Mouse (Mus musculus) liver, embryonic 14.5 days (tissue): ENCODE measurements at regions not wholly inside any gene's neighbourhood (a gene's known extent, or its start where the extent isn't known, plus 50 kb on each side); places are given as distances from the start of the nearest gene placed in this dataset.

ENCODE experiments used
- ATAC-seq: fragments of 200-750 bp; cut with Nextera tagmentation; 2 replicates; pipeline ENCODE4 v1.8.0; 2017; ENCODE audit warnings: moderate number of reproducible peaks, mild to moderate bottlenecking, moderate library complexity; ENCODE audit not compliant: insufficient read depth
- DNase-seq, 3 experiments: peaks; one replicate each; pipeline ENCODE4 v3.0.0-alpha.2; 2012 to 2013; ENCODE audit warnings: low read depth in 3 of 3, low spot score in 3 of 3
- H3K27ac ChIP-seq: fragments of 300-500 bp; sonication (generic); 2 replicates; pipeline ENCODE4 v1.5.1; 2014; ENCODE audit warnings: moderate library complexity, mild to moderate bottlenecking, control low read depth, inconsistent platforms
- H3K27me3 ChIP-seq: fragments of 300-500 bp; sonication (generic); 2 replicates; pipeline ENCODE4 v1.6.1; 2014; ENCODE audit warnings: mild to moderate bottlenecking, low read length, moderate library complexity; ENCODE audit not compliant: control insufficient read depth, insufficient read depth
- H3K36me3 ChIP-seq: fragments of 300-500 bp; sonication (generic); replicated peaks from 2 replicates; pipeline ENCODE4 v1.6.1; 2014; ENCODE audit warnings: low read depth; ENCODE audit not compliant: control insufficient read depth, insufficient read depth
- H3K4me1 ChIP-seq, 2 experiments: fragments of 200-500 bp in 1 of 2; fragments of 300-500 bp in 1 of 2; sonication (generic) in 1 of 2; replicated peaks; 2 replicates each; pipeline ENCODE4 v1.6.1; 2012 to 2014; ENCODE audit warnings: antibody characterized with exemption in 1 of 2, inconsistent platforms in 1 of 2, low read length in 1 of 2; ENCODE audit not compliant: control insufficient read depth in 2 of 2, insufficient read depth in 2 of 2
- H3K4me2 ChIP-seq: fragments of 300-500 bp; sonication (generic); 2 replicates; pipeline ENCODE4 v1.6.1; 2014; ENCODE audit warnings: low read depth, mild to moderate bottlenecking, control low read depth, moderate library complexity
- H3K4me3 ChIP-seq, 2 experiments: fragments of 200-500 bp in 1 of 2; fragments of 300-500 bp in 1 of 2; sonication (generic) in 1 of 2; 2 replicates each; pipeline ENCODE4 v1.5.1; 2012 to 2014; ENCODE audit warnings: low read depth in 2 of 2, low read length in 2 of 2, mild to moderate bottlenecking in 2 of 2, control low read depth in 1 of 2, inconsistent platforms in 1 of 2, moderate library complexity in 1 of 2; ENCODE audit not compliant: insufficient read depth in 1 of 2
- H3K9ac ChIP-seq: fragments of 300-500 bp; sonication (generic); replicated peaks from 2 replicates; pipeline ENCODE4 v1.6.1; 2014; ENCODE audit warnings: mild to moderate bottlenecking, control low read depth, moderate library complexity
- H3K9me3 ChIP-seq: fragments of 300-500 bp; sonication (generic); 2 replicates; pipeline ENCODE4 v1.6.1; 2016; ENCODE audit warnings: low read length, mixed read lengths; ENCODE audit not compliant: control insufficient read depth
- CTCF ChIP-seq: IDR thresholded peaks from 2 replicates; pipeline ENCODE4 v1.5.1; 2016; ENCODE audit warnings: antibody characterized with exemption, low read depth, control low read depth
- EP300 ChIP-seq: IDR thresholded peaks from 2 replicates; pipeline ENCODE4 v1.6.1; 2016; ENCODE audit warnings: antibody characterized with exemption, low read depth
- WGBS: fragments of 180-500 bp; shearing (Covaris S2); extraction: QIAGEN DNeasy Blood & Tissue Kit; methylation state at CpG from one replicate; pipeline ENCODE4 v1.1.7; 2014; ENCODE audit not compliant: insufficient replicate concordance; 5-methylcytosine and 5-hydroxymethylcytosine counted together

- TF ChIP-seq EP300 (no peak), CTCF (no peak)
- 24% methylated on average over 18 of the region's 18 CpGs for WGBS
- H3K27ac ChIP-seq: no peak overlapping the region
Measured at GRCm38 (mm10) chr9:122629171-122629904, 117.8 kb upstream of the Topaz1 start.

GRCm38 (mm10) chr9:122631793-122632192 is 115.4 kb upstream of the Topaz1 start:
- no peak overlapping the region for H3K4me3 ChIP-seq
- DNase-seq (no peak), ATAC-seq (no peak)
- H3K4me1 ChIP-seq: no peaks in the 10 kb centered on the region
- H3K9ac ChIP-seq: no peak overlapping the region
- no peaks in the 10 kb centered on the region for H3K9me3 ChIP-seq
- H3K36me3 ChIP-seq: no peaks in the 10 kb centered on the region
- no peaks in the 10 kb centered on the region for H3K27me3 ChIP-seq
- TF ChIP-seq CTCF (no peak), EP300 (no peak)
- 70% methylated on average over 9 of the region's 9 CpGs for WGBS
- no peak overlapping the region for H3K4me2 ChIP-seq
- no peak overlapping the region for H3K27ac ChIP-seq

More at GRCm38 (mm10) chr9:122629171-122629904, 117.8 kb upstream of the Topaz1 start:
- H3K36me3 ChIP-seq: no peaks in the 10 kb centered on the region
- no peaks in the 10 kb centered on the region for H3K4me1 ChIP-seq
- H3K4me2 ChIP-seq: no peak overlapping the region
- H3K4me3 ChIP-seq: no peak overlapping the region
- no peak for DNase-seq
- no peak overlapping the region for H3K9ac ChIP-seq
- no peak for ATAC-seq
- H3K27me3 ChIP-seq: no peaks in the 10 kb centered on the region
- no peaks in the 10 kb centered on the region for H3K9me3 ChIP-seq

DNA sequence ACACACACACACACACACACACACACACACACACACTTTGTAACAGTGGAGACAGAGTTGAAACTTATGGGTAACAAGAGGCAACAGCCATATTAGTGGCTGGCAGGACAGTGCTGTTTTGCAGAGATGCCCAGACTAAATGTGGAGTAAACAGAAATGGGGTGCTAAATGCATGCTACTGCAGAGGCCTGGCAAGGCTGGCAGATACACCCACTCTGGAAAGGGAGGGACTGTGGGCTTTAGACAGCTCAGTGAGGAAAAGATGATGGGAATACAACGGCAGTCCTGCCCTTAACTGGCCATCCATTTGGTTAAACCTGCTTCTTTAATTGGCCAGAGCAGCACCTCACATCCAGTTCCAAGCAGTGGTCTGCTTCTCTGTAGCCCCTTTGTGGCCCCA is 113.7 kb upstream of the Topaz1 start:
- ATAC-seq: no peak
- Histone ChIP-seq H3K4me1 (no peaks in the 10 kb centered on the region), H3K27me3 (no peaks in the 10 kb centered on the region), H3K27ac (no peak overlapping the region), H3K4me2 (no peak overlapping the region), H3K4me3 (no peak overlapping the region), H3K9ac (no peak overlapping the region), H3K36me3 (no peaks in the 10 kb centered on the region), H3K9me3 (no peaks in the 10 kb centered on the region)
- WGBS: 68% methylated on average over 1 of the region's 1 CpGs
- TF ChIP-seq CTCF: no peak
- TF ChIP-seq EP300: no peak
- no peak for DNase-seq

- Histone ChIP-seq H3K4me2 (no peak overlapping the region), H3K9ac (no peak overlapping the region), H3K4me3 (no peak overlapping the region), H3K27ac (no peak overlapping the region), H3K9me3 (no peaks in the 10 kb centered on the region), H3K36me3 (no peaks in the 10 kb centered on the region), H3K27me3 (no peaks in the 10 kb centered on the region), H3K4me1 (no peaks in the 10 kb centered on the region)
- DNase-seq (no peak), ATAC-seq (no peak)
- TF ChIP-seq EP300: no peak
- no peak for TF ChIP-seq CTCF
- WGBS: 47% methylated on average over 10 of the region's 10 CpGs
Measured at GRCm38 (mm10) chr9:122635138-122635964, 111.8 kb upstream of the Topaz1 start.

DNA sequence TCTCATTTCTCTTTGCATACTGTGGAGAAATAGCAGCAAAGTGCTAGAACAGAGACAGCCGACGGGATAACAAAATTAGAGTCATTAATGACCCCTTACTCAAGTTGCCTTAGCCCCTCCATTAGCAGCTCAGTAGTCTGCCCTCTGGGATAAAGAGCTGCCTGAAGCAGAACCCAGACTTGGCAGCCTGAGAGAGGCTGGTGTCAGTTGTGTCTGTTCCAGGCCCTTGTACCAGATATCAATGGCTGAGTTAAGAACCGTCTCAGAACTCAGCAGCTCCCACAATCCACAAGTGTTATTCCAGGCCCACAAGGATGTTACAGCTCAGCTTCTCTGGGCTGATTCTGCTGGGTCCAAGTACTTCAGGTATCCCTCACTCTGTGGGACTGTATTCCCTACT is 109.6 kb upstream of the Topaz1 start:
- ATAC-seq (no peak), DNase-seq (no peak)
- H3K4me3 ChIP-seq: no peak overlapping the region
- no peaks in the 10 kb centered on the region for H3K9me3 ChIP-seq
- H3K27ac ChIP-seq: no peak overlapping the region
- no peak overlapping the region for H3K4me2 ChIP-seq
- H3K27me3 ChIP-seq: no peaks in the 10 kb centered on the region
- TF ChIP-seq EP300: no peak
- TF ChIP-seq CTCF: no peak
- no peaks in the 10 kb centered on the region for H3K36me3 ChIP-seq
- WGBS: 45% methylated on average over 3 of the region's 3 CpGs
- no peak overlapping the region for H3K9ac ChIP-seq
- H3K4me1 ChIP-seq: no peaks in the 10 kb centered on the region
